Mouse (Mus musculus) spleen, adult 2 months (tissue): ENCODE measurements at regions not wholly inside any gene's neighbourhood (a gene's known extent, or its start where the extent isn't known, plus 50 kb on each side); places are given as distances from the start of the nearest gene placed in this dataset.

Experiments used
- CTCF ChIP-seq: fragments of 200-500 bp; IDR thresholded peaks from 2 replicates; pipeline ENCODE4 v1.5.1; 2011; ENCODE audit warnings: mild to moderate bottlenecking, inconsistent platforms; ENCODE audit not compliant: insufficient read depth, insufficient read length, insufficient replicate concordance; ENCODE audit errors: extremely low read depth
- POLR2A ChIP-seq: fragments of 200-500 bp; IDR thresholded peaks from 2 replicates; pipeline ENCODE4 v1.6.1; 2011; ENCODE audit warnings: low read depth, low read length, inconsistent platforms

DNA sequence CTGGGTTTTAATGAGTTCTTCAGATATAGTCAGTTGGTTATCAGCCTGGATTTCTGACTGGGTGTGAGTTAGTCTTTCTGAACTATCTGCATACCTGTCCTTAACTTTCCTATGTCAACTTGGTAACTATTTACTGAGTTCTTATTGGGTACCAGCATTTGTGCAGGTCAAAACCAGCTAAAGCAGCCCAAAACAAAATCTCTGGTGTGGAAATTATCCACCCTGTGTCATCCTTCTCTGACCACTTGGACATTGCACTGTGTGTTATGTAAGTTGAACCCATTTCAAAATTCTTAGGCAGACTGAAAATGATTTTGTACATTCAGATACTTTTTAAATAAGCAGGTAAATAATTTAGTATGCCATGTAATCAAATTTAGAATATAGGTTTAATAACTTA, 232.7 kb downstream of the Lmo4 start:
- no peak for TF ChIP-seq CTCF
- TF ChIP-seq POLR2A: no peak
